Mouse (Mus musculus) kidney, postnatal 0 days (tissue): ENCODE data around the gene Glrx5. TPM values are rescaled to one million over a fixed set of nuclear protein-coding genes. Genes with fewer than 3 reads are reported as not detected.

Experiments
- ATAC-seq: fragments of 200-750 bp; cut with Nextera tagmentation; replicated peaks from 2 replicates; pipeline ENCODE4 v1.8.0; 2017; ENCODE audit warnings: low read depth, moderate number of reproducible peaks, moderate TSS enrichment, moderate library complexity; ENCODE audit not compliant: low FRiP score
- DNase-seq: peaks from one replicate; pipeline ENCODE4 v3.0.0-alpha.2; 2016; ENCODE audit warnings: low spot score
- H3K27ac ChIP-seq: fragments of 300-500 bp; sonication (generic); 2 replicates; pipeline ENCODE4 v1.5.1; 2014; ENCODE audit warnings: mild to moderate bottlenecking
- H3K27me3 ChIP-seq: fragments of 300-500 bp; sonication (generic); 2 replicates; pipeline ENCODE4 v1.6.1; 2014; ENCODE audit warnings: low read length, mixed read lengths; ENCODE audit not compliant: insufficient read depth
- H3K36me3 ChIP-seq: fragments of 300-500 bp; sonication (generic); 2 replicates; pipeline ENCODE4 v1.6.1; 2014; ENCODE audit warnings: low read length, mixed read lengths; ENCODE audit not compliant: insufficient read depth
- H3K4me1 ChIP-seq: fragments of 300-500 bp; sonication (generic); replicated peaks from 2 replicates; pipeline ENCODE4 v1.6.1; 2014; ENCODE audit warnings: antibody characterized with exemption, low read length, mixed read lengths; ENCODE audit not compliant: insufficient read depth
- H3K4me2 ChIP-seq: fragments of 300-500 bp; sonication (generic); 2 replicates; pipeline ENCODE4 v1.6.1; 2014; ENCODE audit warnings: mild to moderate bottlenecking, low read length, moderate library complexity, mixed read lengths
- H3K4me3 ChIP-seq: fragments of 300-500 bp; sonication (generic); replicated peaks from 2 replicates; pipeline ENCODE4 v1.5.1; 2014; ENCODE audit warnings: low read depth, low read length
- H3K9ac ChIP-seq: fragments of 300-500 bp; sonication (generic); 2 replicates; pipeline ENCODE4 v1.6.1; 2014; ENCODE audit warnings: low read depth, low read length
- H3K9me3 ChIP-seq: fragments of 300-500 bp; sonication (generic); replicated peaks from 2 replicates; pipeline ENCODE4 v1.6.1; 2016; ENCODE audit warnings: low read length, inconsistent platforms, mixed read lengths
- CTCF ChIP-seq: IDR thresholded peaks from 2 replicates; pipeline ENCODE4 v1.5.1; 2016; ENCODE audit warnings: antibody characterized with exemption, low read depth, mild to moderate bottlenecking, moderate library complexity
- WGBS: fragments of 180-500 bp; shearing (Covaris S2); extraction: QIAGEN DNeasy Blood & Tissue Kit; methylation state at CpG from one replicate; pipeline ENCODE4 v1.1.7; 2014; 5-methylcytosine and 5-hydroxymethylcytosine counted together
- polyA plus RNA-seq: library from polyadenylated mRNA; unstranded; fragments of >200 nt; fragmentation: Nextera tagmentation; extraction: Ambion mirVana; gene quantifications from 2 replicates; pipeline ENCODE4 v1.2.1, GENCODE M21; 2015

The Glrx5 gene
- polyA plus RNA-seq, 1 experiment from 2014 or later = 225 TPM

DNA sequence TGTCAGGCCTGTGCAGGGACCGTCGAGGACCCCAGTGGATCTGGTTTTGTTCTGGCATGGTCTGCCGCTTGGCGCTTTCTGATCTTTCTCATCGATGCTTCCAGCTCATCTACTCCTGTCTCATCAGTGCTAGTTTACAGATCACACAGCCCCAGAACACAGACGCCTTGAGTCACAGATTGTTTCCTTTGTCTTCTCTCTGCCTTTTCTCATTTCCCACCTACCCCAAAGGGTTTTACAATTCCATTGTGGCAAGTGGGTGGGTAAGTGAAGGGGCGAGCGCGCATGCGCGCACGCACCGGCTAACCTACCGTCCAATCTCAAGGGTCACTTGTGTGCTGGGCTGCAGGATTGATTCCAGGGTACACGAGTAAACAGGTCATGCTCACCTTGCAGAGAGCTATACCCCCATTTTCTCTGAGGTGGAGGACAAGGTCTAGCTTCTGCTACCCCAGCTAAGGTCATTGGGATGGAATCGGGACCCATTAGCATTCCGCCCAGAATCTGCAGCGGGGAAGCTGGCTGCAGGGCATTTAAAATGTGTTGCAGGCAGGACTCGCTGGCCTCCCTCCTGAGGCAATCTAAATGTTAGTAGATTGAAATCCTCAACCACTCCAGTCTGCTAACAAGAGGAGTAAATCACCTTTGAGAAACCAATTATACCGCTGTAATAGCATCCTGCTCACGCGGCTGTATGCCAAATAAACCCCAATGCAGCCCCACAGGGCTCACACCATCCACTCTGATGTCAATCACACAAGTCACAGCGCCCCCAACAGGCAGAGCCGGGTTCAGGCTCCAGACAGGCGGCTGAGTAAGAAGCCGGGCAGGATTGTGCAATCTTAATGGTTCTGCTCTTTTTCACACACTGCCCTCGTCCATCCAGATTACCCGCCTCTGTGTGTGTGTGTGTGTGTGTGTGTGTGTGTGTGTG, 31.0 kb downstream of the Glrx5 start:
- H3K9me3 ChIP-seq = no peaks in the 10 kb centered on the region
- no peak overlapping the region for H3K27ac ChIP-seq
- no peaks in the 10 kb centered on the region for H3K36me3 ChIP-seq
- peak; percentile 31; the same call in 1 of the 2 replicates for TF ChIP-seq CTCF
- DNase-seq = no peak
- H3K4me3 ChIP-seq = no peak overlapping the region
- 58% methylated on average over 28 of the region's 28 CpGs for WGBS
- H3K4me2 ChIP-seq = no peak overlapping the region
- no peaks in the 10 kb centered on the region for H3K4me1 ChIP-seq
- ATAC-seq = no peak; the same call in 1 of the 2 replicates
- H3K27me3 ChIP-seq = no peaks in the 10 kb centered on the region
- no peak overlapping the region for H3K9ac ChIP-seq

DNA sequence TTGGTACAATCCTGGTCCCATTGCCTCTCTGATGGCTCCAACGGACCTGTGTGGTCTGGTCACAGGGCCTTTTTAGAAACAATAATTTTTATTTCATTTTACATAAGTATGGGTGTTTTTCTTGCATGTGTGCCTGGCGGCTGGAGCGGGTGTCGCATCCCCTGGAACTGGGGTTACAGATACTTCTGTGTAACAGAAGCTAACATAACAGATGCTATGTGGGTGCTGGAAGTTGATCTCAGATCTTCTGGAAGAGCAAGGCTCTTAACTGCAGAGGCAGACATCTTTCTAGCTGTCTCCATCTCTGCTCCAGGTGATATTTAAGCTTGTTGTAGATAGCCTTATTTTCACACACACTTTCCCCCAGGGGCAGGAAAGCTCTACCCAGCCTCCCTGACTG, 31.7 kb downstream of the Glrx5 start:
- WGBS = 82% methylated on average over 4 of the region's 4 CpGs
- Histone ChIP-seq H3K4me2 (no peak overlapping the region), H3K27me3 (no peaks in the 10 kb centered on the region), H3K36me3 (no peaks in the 10 kb centered on the region), H3K27ac (no peak overlapping the region), H3K4me3 (no peak overlapping the region), H3K9me3 (no peaks in the 10 kb centered on the region), H3K4me1 (no peaks in the 10 kb centered on the region), H3K9ac (no peak overlapping the region)
- no peak for DNase-seq
- ATAC-seq = no peak
- TF ChIP-seq CTCF = no peak

DNA sequence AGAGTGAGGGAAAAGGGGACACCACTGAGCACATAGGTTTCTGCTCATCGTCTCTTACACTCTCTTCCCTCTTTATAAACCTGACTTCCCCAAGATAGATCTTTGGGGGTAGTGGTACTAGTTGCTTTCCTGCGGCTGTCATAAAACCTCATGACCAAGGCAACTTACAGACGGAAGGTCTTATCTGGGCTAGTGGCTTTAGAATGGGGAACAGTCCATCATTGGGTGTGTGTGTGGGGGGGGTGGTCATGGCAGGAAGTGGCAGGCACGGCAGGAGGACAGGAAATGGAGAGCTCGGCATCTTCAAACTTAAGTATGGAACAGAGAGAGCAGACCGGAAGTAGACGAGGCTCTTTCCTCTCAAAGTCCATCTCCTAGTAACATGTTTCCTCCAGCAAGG, 32.6 kb downstream of the Glrx5 start:
- H3K4me3 ChIP-seq = no peak overlapping the region
- no peak overlapping the region for H3K27ac ChIP-seq
- DNase-seq (no peak), ATAC-seq (no peak)
- H3K4me2 ChIP-seq = no peak overlapping the region
- H3K27me3 ChIP-seq = no peaks in the 10 kb centered on the region
- H3K9me3 ChIP-seq = no peaks in the 10 kb centered on the region
- no peaks in the 10 kb centered on the region for H3K4me1 ChIP-seq
- no peak for TF ChIP-seq CTCF
- no peaks in the 10 kb centered on the region for H3K36me3 ChIP-seq
- H3K9ac ChIP-seq = no peak overlapping the region
- 83% methylated on average over 7 of the region's 7 CpGs for WGBS

DNA sequence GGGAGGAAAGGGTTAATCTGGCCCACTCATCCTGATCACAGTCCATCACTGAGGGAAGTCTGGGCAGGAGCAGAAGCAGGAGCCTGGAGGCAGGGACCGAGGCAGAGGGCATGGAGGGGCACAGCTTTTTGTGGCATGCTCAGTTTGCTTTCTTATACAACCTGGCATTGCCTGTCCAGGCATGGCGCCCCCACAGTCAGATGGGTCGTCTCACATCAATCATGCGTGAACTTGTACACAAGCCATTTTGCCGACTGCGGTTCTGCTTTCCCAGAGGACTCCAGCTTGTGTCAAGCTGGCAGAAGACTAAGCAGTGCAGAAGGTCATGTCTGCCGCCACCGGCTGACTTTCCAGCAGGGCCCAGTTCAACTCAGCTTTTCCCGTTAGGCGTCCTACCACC, 34.0 kb downstream of the Glrx5 start:
- H3K4me2 ChIP-seq = no peak overlapping the region

DNA sequence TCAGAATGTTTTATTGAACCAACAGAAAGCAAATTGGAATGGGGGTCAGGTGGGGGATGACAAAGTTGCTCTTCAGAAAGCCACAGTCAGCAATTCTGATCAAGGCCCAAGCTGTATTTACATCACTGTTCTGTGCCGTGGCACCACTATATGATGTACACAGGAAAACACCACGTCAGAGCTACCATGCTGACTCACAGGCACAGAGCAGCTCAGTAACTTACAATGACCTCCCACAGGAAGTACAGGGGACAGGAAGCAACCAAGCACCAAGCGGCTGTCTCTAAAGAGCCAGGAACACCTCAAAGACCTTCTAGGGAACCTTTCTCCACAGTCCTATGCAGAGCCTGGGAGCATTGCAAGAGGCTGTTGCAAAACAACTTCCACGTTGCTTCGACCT, 36.4 kb downstream of the Glrx5 start:
- no peak overlapping the region for H3K4me2 ChIP-seq
- TF ChIP-seq CTCF = no peak
- H3K9ac ChIP-seq = no peak overlapping the region
- DNase-seq = no peak
- no peak overlapping the region for H3K27ac ChIP-seq
- H3K27me3 ChIP-seq = no peaks in the 10 kb centered on the region
- H3K4me1 ChIP-seq = no peaks in the 10 kb centered on the region
- no peak overlapping the region for H3K4me3 ChIP-seq
- ATAC-seq = no peak
- H3K36me3 ChIP-seq = no peaks in the 10 kb centered on the region
- WGBS = 70% methylated on average over 5 of the region's 5 CpGs
- H3K9me3 ChIP-seq = no peaks in the 10 kb centered on the region

More for the DNA sequence above, 34.0 kb downstream of the Glrx5 start:
- H3K36me3 ChIP-seq = no peaks in the 10 kb centered on the region
- no peak for DNase-seq
- H3K9me3 ChIP-seq = no peaks in the 10 kb centered on the region
- no peak for TF ChIP-seq CTCF
- H3K27me3 ChIP-seq = no peaks in the 10 kb centered on the region
- H3K4me1 ChIP-seq = no peaks in the 10 kb centered on the region
- no peak overlapping the region for H3K9ac ChIP-seq
- no peak overlapping the region for H3K4me3 ChIP-seq
- H3K27ac ChIP-seq = no peak overlapping the region
- 42% methylated on average over 10 of the region's 10 CpGs for WGBS
- no peak; the same call in 1 of the 2 replicates for ATAC-seq

DNA sequence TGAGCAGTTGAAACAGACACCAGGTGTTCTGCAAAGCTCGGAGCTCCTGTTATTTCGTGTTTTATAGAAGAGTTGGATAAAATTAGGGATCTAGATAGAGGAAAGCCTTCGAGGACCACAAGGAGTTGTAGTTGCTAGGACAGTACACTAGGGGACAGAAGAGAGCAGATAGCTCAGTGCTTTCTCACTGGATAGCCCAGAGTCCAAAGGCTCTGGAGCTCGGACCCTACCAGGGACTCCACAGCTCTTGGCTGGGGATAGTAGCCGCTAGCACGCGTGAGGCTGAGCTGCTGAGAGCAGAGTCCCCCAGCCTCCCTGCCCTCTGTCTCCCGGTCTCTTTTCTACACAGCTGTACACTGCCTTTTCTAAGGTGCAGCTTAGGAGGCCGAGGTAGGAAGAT, 41.2 kb downstream of the Glrx5 start:
- H3K9me3 ChIP-seq = no peaks in the 10 kb centered on the region
- peak; percentile 86 for TF ChIP-seq CTCF
- H3K9ac ChIP-seq = 0 out of 2 replicates have a peak overlapping the region, but pooled peaks have one; percentile 27
- H3K27me3 ChIP-seq = no peaks in the 10 kb centered on the region
- WGBS = 36% methylated on average over 9 of the region's 9 CpGs
- no peak overlapping the region for H3K27ac ChIP-seq
- peak; percentile 80 for DNase-seq
- H3K4me1 ChIP-seq = no peaks in the 10 kb centered on the region
- no peak overlapping the region for H3K4me3 ChIP-seq
- no peak overlapping the region for H3K4me2 ChIP-seq
- no peaks in the 10 kb centered on the region for H3K36me3 ChIP-seq
- no peak for ATAC-seq
